Mouse (Mus musculus) thymus, postnatal 0 days (tissue): ENCODE measurements around the gene Rab36. TPM values are rescaled to one million over a fixed set of nuclear protein-coding genes. Genes with fewer than 3 reads are reported as not detected.
A peak's percentile ranks its signal among the peaks of the same experiment; 100 is the strongest.

Experiments
- DNase-seq: peaks from one replicate; pipeline ENCODE4 v3.0.0-alpha.2; 2015; ENCODE audit warnings: low spot score
- polyA plus RNA-seq: library from polyadenylated mRNA; unstranded; fragments of >200 nt; fragmentation: Nextera tagmentation; extraction: Ambion mirVana; gene quantifications from 2 replicates; pipeline ENCODE4 v1.2.1, GENCODE M21; 2015

Gene Rab36
- polyA plus RNA-seq, 1 experiment from 2014 or later = 1.2 TPM

GRCm38 (mm10) chr10:75068624-75069328 is 31.9 kb downstream of the Rab36 start:
- DNase-seq = no peak

- no peak for DNase-seq
Measured at GRCm38 (mm10) chr10:75070281-75070976, 33.6 kb downstream of the Rab36 start.

- no peak for DNase-seq
Measured at GRCm38 (mm10) chr10:75075665-75076064, 38.8 kb downstream of the Rab36 start.

- DNase-seq = peak; percentile 30
Measured at GRCm38 (mm10) chr10:75078174-75079128, 41.6 kb downstream of the Rab36 start.

GRCm38 (mm10) chr10:75085330-75085729 is 48.5 kb downstream of the Rab36 start:
- no peak for DNase-seq

- DNase-seq = no peak
Measured at GRCm38 (mm10) chr10:75088471-75088870, 51.6 kb downstream of the Rab36 start.

GRCm38 (mm10) chr10:75091478-75092152 is 54.8 kb downstream of the Rab36 start:
- no peak for DNase-seq

- no peak for DNase-seq
Measured at GRCm38 (mm10) chr10:75093252-75093987, 56.6 kb downstream of the Rab36 start.

- DNase-seq = no peak
Measured at GRCm38 (mm10) chr10:75094338-75094737, 57.5 kb downstream of the Rab36 start.

GRCm38 (mm10) chr10:75095216-75095615 is 58.4 kb downstream of the Rab36 start:
- DNase-seq = no peak

- no peak for DNase-seq
Measured at GRCm38 (mm10) chr10:75098446-75099183, 61.8 kb downstream of the Rab36 start.

GRCm38 (mm10) chr10:75100298-75100697 is 63.4 kb downstream of the Rab36 start:
- no peak for DNase-seq

GRCm38 (mm10) chr10:75103502-75103901 is 66.6 kb downstream of the Rab36 start:
- no peak for DNase-seq

Other genes starting within 250 kb of the Rab36 start
- 0.06 and 0.30 TPM in 2 replicates for gene Gnaz, start 69.9 kb upstream of the Rab36 start, polyA plus RNA-seq
- 0.39 and 0.55 TPM in 2 replicates for gene Rsph14, start 4.5 kb upstream of the Rab36 start, polyA plus RNA-seq
- gene Bcr, start 23.5 kb downstream of the Rab36 start, polyA plus RNA-seq = 4.0 and 5.6 TPM in 2 replicates
- gene Specc1l, start 175.0 kb downstream of the Rab36 start, polyA plus RNA-seq = 17.0 TPM in 2 replicates